Mouse (Mus musculus): ENCODE measurements around the gene Arhgap35.

The Arhgap35 gene

GRCm38 (mm10) chr7:16604141-16604540 lies 10.7 kb downstream of the Arhgap35 start:
- DNase-seq (ENCODE audit: low spot score): no peak

GRCm38 (mm10) chr7:16601683-16602102 lies 13.1 kb downstream of the Arhgap35 start:
- DNase-seq (ENCODE audit: low spot score): peak; percentile 55

- DNase-seq (ENCODE audit: low spot score): no peak
Measured at GRCm38 (mm10) chr7:16599006-16599405, 15.8 kb downstream of the Arhgap35 start.

- DNase-seq (ENCODE audit: low spot score): no peak
Measured at GRCm38 (mm10) chr7:16591292-16591691, 23.5 kb downstream of the Arhgap35 start.

GRCm38 (mm10) chr7:16587649-16588048 lies 27.1 kb downstream of the Arhgap35 start:
- no peak for DNase-seq (ENCODE audit: low spot score)

GRCm38 (mm10) chr7:16584384-16584783 lies 30.4 kb downstream of the Arhgap35 start:
- no peak for DNase-seq (ENCODE audit: low spot score)

- no peak for DNase-seq (ENCODE audit: low spot score)
Measured at GRCm38 (mm10) chr7:16583775-16584174, 31.0 kb downstream of the Arhgap35 start.

- no peak for DNase-seq (ENCODE audit: low spot score)
Measured at GRCm38 (mm10) chr7:16582299-16582698, 32.5 kb downstream of the Arhgap35 start.

- DNase-seq (ENCODE audit: low spot score): no peak
Measured at GRCm38 (mm10) chr7:16581276-16582100, 33.3 kb downstream of the Arhgap35 start.

GRCm38 (mm10) chr7:16576719-16577118 lies 38.1 kb downstream of the Arhgap35 start:
- DNase-seq (ENCODE audit: low spot score): no peak

- DNase-seq (ENCODE audit: low spot score): no peak
Measured at GRCm38 (mm10) chr7:16571191-16571590, 43.6 kb downstream of the Arhgap35 start.

- DNase-seq (ENCODE audit: low spot score): no peak
Measured at GRCm38 (mm10) chr7:16570737-16571136, 44.1 kb downstream of the Arhgap35 start.

- no peak for DNase-seq (ENCODE audit: low spot score)
Measured at GRCm38 (mm10) chr7:16564491-16564890, 50.3 kb downstream of the Arhgap35 start.

GRCm38 (mm10) chr7:16557783-16558538 lies 56.8 kb downstream of the Arhgap35 start:
- no peak for DNase-seq (ENCODE audit: low spot score)

- no peak for DNase-seq (ENCODE audit: low spot score)
Measured at GRCm38 (mm10) chr7:16557251-16557650, 57.5 kb downstream of the Arhgap35 start.

GRCm38 (mm10) chr7:16554215-16554614 lies 60.6 kb downstream of the Arhgap35 start:
- DNase-seq (ENCODE audit: low spot score): no peak

GRCm38 (mm10) chr7:16551581-16551980 lies 63.2 kb downstream of the Arhgap35 start:
- no peak for DNase-seq (ENCODE audit: low spot score)

GRCm38 (mm10) chr7:16549299-16549698 lies 65.5 kb downstream of the Arhgap35 start:
- DNase-seq (ENCODE audit: low spot score): no peak

- no peak for DNase-seq (ENCODE audit: low spot score)
Measured at GRCm38 (mm10) chr7:16544770-16545169, 70.0 kb downstream of the Arhgap35 start.

- no peak for DNase-seq (ENCODE audit: low spot score)
Measured at GRCm38 (mm10) chr7:16537220-16537903, 77.4 kb downstream of the Arhgap35 start.

GRCm38 (mm10) chr7:16525995-16526394 lies 88.8 kb downstream of the Arhgap35 start:
- DNase-seq (ENCODE audit: low spot score): no peak

- DNase-seq (ENCODE audit: low spot score): no peak
Measured at GRCm38 (mm10) chr7:16525448-16525847, 89.3 kb downstream of the Arhgap35 start.

- DNase-seq (ENCODE audit: low spot score): no peak
Measured at GRCm38 (mm10) chr7:16524308-16524707, 90.5 kb downstream of the Arhgap35 start.

Measured in ovary, postnatal 36 days (tissue).